Mouse (Mus musculus) kidney, embryonic 15.5 days (tissue): ENCODE data around the gene Selenot. TPM values are rescaled to one million over a fixed set of nuclear protein-coding genes. Genes with fewer than 3 reads are reported as not detected.
"Not testable (repeated sequence)": the region's sequence is repeated elsewhere in the genome, so short reads cannot be mapped to it uniquely, and the experiment has no call there.

ENCODE experiments used
- ATAC-seq: fragments of 200-750 bp; cut with Nextera tagmentation; replicated peaks from 2 replicates; pipeline ENCODE4 v1.8.0; 2017; ENCODE audit warnings: moderate TSS enrichment; ENCODE audit not compliant: low FRiP score
- H3K27ac ChIP-seq: fragments of 300-500 bp; sonication (generic); 2 replicates; pipeline ENCODE4 v1.5.1; 2015; ENCODE audit warnings: mild to moderate bottlenecking, inconsistent platforms
- H3K27me3 ChIP-seq: fragments of 300-500 bp; sonication (generic); 2 replicates; pipeline ENCODE4 v1.6.1; 2015; ENCODE audit warnings: inconsistent platforms
- H3K36me3 ChIP-seq: fragments of 300-500 bp; sonication (generic); 2 replicates; pipeline ENCODE4 v1.6.1; 2015; ENCODE audit warnings: inconsistent platforms
- H3K4me1 ChIP-seq: fragments of 300-500 bp; sonication (generic); 2 replicates; pipeline ENCODE4 v1.6.1; 2015; ENCODE audit warnings: inconsistent platforms
- H3K4me2 ChIP-seq: fragments of 300-500 bp; sonication (generic); 2 replicates; pipeline ENCODE4 v1.6.1; 2015; ENCODE audit warnings: moderate library complexity, mild to moderate bottlenecking, inconsistent platforms
- H3K4me3 ChIP-seq: fragments of 300-500 bp; sonication (generic); replicated peaks from 2 replicates; pipeline ENCODE4 v1.5.1; 2015; ENCODE audit warnings: mild to moderate bottlenecking, inconsistent platforms
- H3K9ac ChIP-seq: fragments of 300-500 bp; sonication (generic); 2 replicates; pipeline ENCODE4 v1.6.1; 2015; ENCODE audit warnings: mild to moderate bottlenecking, inconsistent platforms
- H3K9me3 ChIP-seq: fragments of 300-500 bp; sonication (generic); replicated peaks from 2 replicates; pipeline ENCODE4 v1.6.1; 2016; ENCODE audit warnings: inconsistent platforms
- WGBS: fragments of 180-500 bp; shearing (Covaris S2); methylation state at CpG from one replicate; pipeline ENCODE4 v1.1.7; 2015; ENCODE audit warnings: mixed read lengths; 5-methylcytosine and 5-hydroxymethylcytosine counted together
- polyA plus RNA-seq: library from polyadenylated mRNA; unstranded; fragments of >200 nt; fragmentation: Nextera tagmentation; extraction: Ambion mirVana; gene quantifications from 2 replicates; pipeline ENCODE4 v1.2.1, GENCODE M21; 2015

Gene Selenot
- polyA plus RNA-seq, 1 experiment from 2014 or later: 23.9 TPM

DNA sequence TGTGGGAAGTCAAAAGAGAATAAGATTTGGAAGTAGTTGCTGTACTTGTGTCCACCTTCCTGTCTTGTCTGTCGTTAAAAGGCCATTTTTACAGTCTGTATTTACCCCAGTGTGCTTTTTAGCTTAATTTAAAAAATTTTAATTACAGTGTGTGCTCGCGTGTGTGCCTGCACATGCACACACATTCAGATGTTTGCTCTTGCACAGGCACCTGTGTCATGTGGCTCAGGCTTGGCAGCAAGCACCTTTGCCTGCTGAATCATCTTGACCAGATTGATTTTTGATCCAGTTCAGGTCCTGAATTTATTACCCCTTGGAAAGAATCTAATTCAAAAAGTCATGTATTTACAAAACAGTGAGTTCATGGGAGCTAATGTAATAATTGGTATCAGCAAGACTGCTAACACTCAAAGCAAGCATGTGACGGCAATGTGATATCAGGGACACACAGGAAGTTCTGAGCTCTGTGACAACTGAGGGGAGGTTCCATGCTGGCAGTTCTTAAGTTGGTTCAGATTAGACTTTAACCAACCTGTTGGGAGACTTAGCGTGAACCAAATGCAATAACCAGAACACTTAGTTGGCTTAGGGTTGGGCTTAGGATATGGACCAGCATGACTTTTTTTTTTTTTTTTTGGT is 6.5 kb downstream of the Selenot start:
- Histone ChIP-seq H3K27ac (no peak overlapping the region), H3K4me1 (0 out of 2 replicates have a peak, but pooled peaks cover 18% of the 10 kb centered on the region), H3K9me3 (no peaks in the 10 kb centered on the region), H3K4me2 (no peak overlapping the region), H3K36me3 (peaks cover 41% of the 10 kb centered on the region), H3K27me3 (no peaks in the 10 kb centered on the region), H3K4me3 (no peak overlapping the region), H3K9ac (no peak overlapping the region)
- 85% methylated on average over 5 of the region's 5 CpGs for WGBS
- ATAC-seq: no peak

DNA sequence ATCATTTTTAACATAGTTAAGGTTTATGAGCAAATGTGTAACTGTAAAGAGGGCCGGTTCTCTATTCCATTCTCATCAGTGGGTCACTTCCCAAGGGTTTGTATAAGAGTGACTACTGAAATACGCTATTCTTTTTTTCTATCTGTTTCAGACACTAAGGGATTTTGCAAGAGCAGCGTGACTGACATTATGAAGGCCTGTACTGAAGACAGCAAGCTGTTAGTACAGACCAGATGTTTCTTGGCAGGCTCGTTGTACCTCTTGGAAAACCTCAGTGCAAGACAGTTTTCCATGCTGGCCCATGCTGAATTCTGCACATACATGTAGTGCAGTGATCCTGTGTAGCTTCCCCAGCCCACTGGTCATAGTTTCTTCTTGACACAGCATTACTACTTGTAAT is 14.1 kb downstream of the Selenot start:
- not testable (repeated sequence) for H3K4me1 ChIP-seq, H3K4me3 ChIP-seq, H3K4me2 ChIP-seq, H3K9me3 ChIP-seq, H3K27me3 ChIP-seq, ATAC-seq, H3K9ac ChIP-seq, H3K27ac ChIP-seq
- H3K36me3 ChIP-seq: peaks cover 68% of the 10 kb centered on the region
- 94% methylated on average over 4 of the region's 4 CpGs for WGBS

DNA sequence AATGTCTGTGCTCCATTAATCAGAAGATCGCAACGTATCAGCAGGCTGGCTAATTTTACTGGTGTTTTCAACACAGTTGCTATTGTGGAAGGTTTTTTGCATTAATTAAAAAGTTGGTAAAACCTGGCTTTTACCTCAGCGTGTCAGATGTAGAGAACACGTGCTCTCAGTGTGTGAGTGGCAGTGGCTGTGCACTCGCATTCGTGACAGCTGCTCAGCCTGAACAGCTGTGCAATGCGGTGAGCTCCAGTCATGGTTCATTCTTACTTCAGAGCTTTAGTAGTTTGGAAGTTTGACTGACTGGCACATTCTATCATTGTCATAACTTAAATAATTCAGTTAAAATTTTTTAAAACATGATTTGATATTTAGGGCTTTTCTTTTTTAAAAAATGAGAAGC is 16.2 kb downstream of the Selenot start:
- not testable (repeated sequence) for H3K9ac ChIP-seq, H3K9me3 ChIP-seq, H3K4me1 ChIP-seq, H3K27ac ChIP-seq, H3K4me2 ChIP-seq, H3K4me3 ChIP-seq, H3K27me3 ChIP-seq, ATAC-seq
- WGBS: 93% methylated on average over 7 of the region's 7 CpGs
- H3K36me3 ChIP-seq: peaks cover 50% of the 10 kb centered on the region

DNA sequence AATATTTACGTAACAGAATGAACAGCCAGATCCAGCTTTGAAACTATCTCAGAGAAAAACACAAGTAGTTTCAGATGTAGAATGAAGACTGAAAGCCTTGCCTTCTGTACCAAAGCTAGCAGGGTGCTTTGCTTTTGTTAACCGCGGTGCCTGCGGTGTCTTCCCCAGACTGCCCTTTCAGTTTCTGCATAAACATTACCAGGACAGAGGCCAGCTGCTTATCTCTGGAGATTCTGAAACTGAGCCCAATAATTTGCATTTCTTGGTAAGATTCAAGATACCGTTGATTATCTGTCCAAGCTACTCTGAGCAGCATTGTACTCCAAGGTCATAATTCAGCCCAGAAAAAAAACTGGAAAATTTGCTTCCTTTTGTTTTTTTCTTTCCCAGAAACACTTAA is 17.2 kb downstream of the Selenot start:
- H3K4me2 ChIP-seq: no peak overlapping the region
- H3K4me3 ChIP-seq: no peak overlapping the region
- H3K9ac ChIP-seq: no peak overlapping the region
- H3K4me1 ChIP-seq: no peaks in the 10 kb centered on the region
- ATAC-seq: no peak
- H3K27me3 ChIP-seq: no peaks in the 10 kb centered on the region
- H3K9me3 ChIP-seq: no peaks in the 10 kb centered on the region
- 75% methylated on average over 5 of the region's 5 CpGs for WGBS
- H3K36me3 ChIP-seq: peaks cover 45% of the 10 kb centered on the region
- no peak overlapping the region for H3K27ac ChIP-seq

DNA sequence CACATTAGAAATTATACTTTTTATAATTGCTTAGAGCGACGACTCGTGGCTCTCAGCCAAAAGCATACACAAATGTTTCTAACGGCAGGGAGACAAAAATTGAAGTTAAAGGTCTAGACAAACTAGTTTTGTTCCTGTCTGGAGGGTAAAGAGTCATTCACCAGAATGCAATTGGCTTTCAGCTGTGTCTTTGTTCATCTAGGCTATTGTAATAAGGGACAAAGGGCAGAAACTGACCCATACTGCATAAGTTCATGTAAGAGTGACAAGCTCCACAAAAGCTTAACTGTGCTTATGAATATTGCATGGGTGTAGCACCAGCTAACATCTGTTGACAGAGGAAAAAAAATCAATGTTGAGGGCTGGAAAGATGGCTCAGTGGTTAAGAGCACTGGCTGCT is 32.1 kb downstream of the Selenot start:
- Histone ChIP-seq H3K9ac (no peak overlapping the region), H3K4me3 (no peak overlapping the region), H3K27me3 (no peaks in the 10 kb centered on the region), H3K9me3 (no peaks in the 10 kb centered on the region), H3K36me3 (no peaks in the 10 kb centered on the region), H3K4me2 (no peak overlapping the region), H3K27ac (no peak overlapping the region), H3K4me1 (no peaks in the 10 kb centered on the region)
- ATAC-seq: no peak
- WGBS: 89% methylated on average over 4 of the region's 4 CpGs

DNA sequence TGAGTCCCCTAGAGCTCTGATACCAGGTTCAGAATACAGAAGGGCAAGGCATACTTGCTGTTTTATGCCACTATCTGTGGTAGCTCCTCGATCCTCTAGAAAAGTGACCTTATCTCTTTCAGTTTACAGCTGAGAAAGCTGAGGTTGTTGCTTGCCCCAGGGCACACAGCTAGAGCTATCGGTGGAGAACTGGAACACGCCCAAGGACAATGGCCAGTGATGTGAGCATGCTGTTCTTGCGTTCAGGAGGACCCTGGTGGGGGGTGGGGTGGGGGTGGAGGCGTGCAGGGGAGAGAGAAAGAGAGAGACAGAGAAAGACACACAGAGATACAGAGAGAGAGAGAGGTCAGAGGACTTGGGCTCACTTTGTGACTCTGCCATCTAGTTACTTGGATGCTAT is 33.5 kb downstream of the Selenot start:
- no peaks in the 10 kb centered on the region for H3K9me3 ChIP-seq
- H3K27me3 ChIP-seq: no peaks in the 10 kb centered on the region
- ATAC-seq: no peak
- no peaks in the 10 kb centered on the region for H3K4me1 ChIP-seq
- no peak overlapping the region for H3K4me2 ChIP-seq
- no peaks in the 10 kb centered on the region for H3K36me3 ChIP-seq
- no peak overlapping the region for H3K4me3 ChIP-seq
- H3K27ac ChIP-seq: no peak overlapping the region
- WGBS: 78% methylated on average over 5 of the region's 5 CpGs
- H3K9ac ChIP-seq: no peak overlapping the region

DNA sequence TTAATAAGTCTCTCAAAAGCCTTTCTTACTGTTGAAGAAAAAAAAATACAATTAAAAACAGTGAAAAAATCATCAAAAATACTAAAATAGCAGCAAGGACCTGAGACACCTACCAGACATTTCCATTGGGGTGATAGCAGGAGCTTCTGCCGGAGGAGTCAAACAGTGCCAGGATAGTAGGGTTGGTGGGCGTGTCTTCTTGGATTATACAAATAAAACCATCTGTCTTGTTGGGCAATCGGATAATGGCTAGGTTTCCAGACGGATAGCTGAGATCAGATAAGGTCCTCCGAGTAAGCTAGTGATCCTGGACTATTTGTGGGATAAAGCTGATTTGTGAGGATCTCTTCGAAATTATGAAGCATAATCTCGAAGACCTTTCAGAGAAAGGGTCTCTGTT is 44.6 kb downstream of the Selenot start:
- Histone ChIP-seq H3K4me1 (no peaks in the 10 kb centered on the region), H3K9ac (no peak overlapping the region), H3K9me3 (no peaks in the 10 kb centered on the region), H3K27ac (no peak overlapping the region), H3K27me3 (no peaks in the 10 kb centered on the region), H3K36me3 (no peaks in the 10 kb centered on the region), H3K4me3 (no peak overlapping the region), H3K4me2 (no peak overlapping the region)
- ATAC-seq: no peak
- WGBS: 74% methylated on average over 7 of the region's 7 CpGs

DNA sequence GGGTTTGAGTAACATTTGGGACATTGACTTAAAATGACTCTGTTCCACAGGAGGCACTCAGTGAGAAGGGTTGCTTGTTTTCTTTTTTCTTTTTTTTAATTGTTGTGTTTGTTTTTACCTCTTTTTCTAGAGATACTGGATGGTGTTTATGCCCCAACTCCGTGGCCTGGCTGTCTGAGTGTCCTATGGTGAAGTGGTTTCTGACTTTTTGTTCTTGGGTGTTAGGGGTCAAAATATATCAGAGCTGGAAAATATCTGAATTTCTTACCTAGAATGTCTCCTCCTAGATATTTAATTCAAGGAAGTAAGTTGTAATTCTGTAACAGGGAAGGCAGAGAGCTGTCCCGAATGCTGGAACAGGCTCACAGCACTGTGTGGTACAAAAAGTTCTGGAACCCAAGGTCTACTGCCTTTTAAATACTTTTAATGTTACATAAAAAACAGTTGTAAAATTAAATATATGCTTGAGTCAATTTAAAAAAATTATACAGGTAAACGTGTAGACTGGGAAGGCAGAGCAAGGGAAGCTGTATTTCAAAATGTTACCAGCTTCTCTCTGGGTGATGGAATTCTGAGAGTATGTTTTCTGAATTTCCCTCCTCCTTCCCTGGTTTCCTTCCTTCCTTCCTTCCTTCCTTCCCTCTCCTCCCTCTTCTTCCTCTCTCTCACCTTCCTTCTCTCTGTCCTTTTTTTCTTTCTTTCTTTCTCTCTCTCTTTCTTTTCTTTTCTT is 46.4 kb downstream of the Selenot start:
- Histone ChIP-seq H3K27me3 (no peaks in the 10 kb centered on the region), H3K9me3 (no peaks in the 10 kb centered on the region), H3K4me2 (no peak overlapping the region), H3K4me3 (no peak overlapping the region), H3K4me1 (no peaks in the 10 kb centered on the region), H3K9ac (no peak overlapping the region), H3K36me3 (no peaks in the 10 kb centered on the region), H3K27ac (no peak overlapping the region)
- 75% methylated on average over 3 of the region's 3 CpGs for WGBS
- no peak for ATAC-seq

DNA sequence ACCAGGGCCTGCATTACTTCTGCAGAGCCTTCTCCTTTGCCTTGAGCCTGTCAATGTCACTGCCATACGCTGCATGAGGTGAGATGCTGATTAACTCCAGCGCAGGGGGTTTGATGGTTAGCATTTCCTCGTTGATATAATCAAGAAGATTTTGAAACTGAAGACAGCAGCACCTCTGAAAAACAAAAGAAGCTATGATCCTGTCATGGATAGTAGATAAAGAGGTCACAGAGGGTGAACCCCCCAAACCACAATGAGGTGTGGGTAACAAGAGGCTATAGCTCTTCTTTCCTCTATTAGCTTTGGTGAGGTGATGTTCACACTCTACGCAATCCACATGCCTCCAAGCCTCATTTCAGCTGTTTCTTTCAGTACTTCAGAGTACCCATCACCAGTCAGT is 48.5 kb downstream of the Selenot start:
- 90% methylated on average over 4 of the region's 4 CpGs for WGBS
- Histone ChIP-seq H3K27ac (no peak overlapping the region), H3K4me1 (no peaks in the 10 kb centered on the region), H3K27me3 (no peaks in the 10 kb centered on the region), H3K9me3 (no peaks in the 10 kb centered on the region), H3K4me3 (no peak overlapping the region), H3K9ac (no peak overlapping the region), H3K36me3 (no peaks in the 10 kb centered on the region), H3K4me2 (no peak overlapping the region)
- no peak for ATAC-seq

DNA sequence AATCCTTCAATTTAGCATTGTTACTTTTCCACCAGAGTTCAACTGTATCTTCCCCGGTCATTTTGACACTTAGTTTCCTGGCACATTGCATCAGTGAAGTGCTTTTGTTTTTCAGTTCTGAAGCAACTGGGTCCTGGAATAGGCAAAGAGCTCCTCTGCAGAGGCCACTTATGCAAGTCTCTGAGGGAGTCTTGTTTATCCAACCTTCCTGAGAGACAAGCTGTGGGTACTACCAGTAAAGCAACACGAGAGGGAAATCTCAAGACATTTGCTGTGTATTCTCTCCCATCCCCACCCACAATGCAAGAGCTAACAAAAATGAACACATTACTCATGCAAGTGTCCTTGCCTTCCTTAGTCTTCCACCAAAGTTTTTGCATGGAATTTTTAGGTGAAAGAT is 55.3 kb downstream of the Selenot start:
- Histone ChIP-seq H3K36me3 (no peaks in the 10 kb centered on the region), H3K27ac (no peak overlapping the region), H3K4me3 (no peak overlapping the region), H3K27me3 (no peaks in the 10 kb centered on the region), H3K9ac (no peak overlapping the region), H3K4me1 (peaks cover 4% of the 10 kb centered on the region; the same call in 1 of the 2 replicates), H3K4me2 (no peak overlapping the region), H3K9me3 (no peaks in the 10 kb centered on the region)
- 75% methylated on average over 2 of the region's 2 CpGs for WGBS
- no peak for ATAC-seq

DNA sequence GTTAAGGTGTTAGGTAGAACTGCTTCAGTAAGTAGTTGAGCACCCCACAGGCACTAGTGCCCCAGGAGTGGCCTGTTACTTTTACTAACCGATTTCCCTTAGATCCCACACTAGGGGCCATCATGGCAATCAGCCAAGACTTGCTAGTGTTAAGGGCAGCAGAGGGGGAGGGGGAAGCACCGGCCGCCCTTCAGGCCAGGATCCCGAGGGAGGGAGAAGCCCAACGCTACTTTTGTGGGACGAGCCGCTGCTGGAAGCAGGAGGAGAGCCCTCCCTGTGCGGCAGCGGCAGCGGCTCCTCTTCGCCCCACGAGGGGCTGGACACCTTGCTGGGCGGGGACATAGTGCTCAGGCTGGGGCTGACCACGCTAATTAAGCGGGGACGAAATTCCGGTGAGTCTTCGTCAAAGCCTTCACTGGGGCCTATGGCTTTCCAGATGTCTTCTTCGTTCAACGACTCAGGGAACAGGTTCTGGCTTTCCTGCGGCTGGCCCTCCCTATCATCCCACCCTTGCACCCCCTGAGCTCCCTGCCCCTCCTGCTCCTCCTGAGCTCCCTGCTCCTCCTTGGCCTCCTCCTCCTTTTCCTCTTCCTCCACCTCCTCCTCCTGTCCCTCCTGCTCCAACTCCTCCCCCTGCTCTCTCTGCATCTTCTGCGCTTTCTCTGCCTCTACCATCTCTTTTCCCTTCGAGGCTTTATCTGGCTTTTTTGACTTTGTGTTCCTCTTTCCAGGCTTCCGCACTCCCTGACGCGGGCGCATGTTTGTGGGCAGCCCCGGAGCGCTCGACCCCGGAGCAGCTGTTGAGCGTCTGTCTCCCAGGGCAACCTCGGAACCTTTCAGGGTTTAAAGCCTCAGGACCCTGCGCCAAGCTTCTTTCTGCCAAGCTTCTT is 60.2 kb downstream of the Selenot start, which contains the start of gene Erich6:
Gene Erich6, minus strand, starts transcription at position 802 of the 890 bp plus-strand sequence.
- under 1% methylated on average over 34 of the region's 34 CpGs for WGBS
- Histone ChIP-seq H3K4me1 (peaks cover 7% of the 10 kb centered on the region; the same call in 1 of the 2 replicates), H3K27me3 (no peaks in the 10 kb centered on the region), H3K4me2 (peak within 1 kb of the TSS; percentile 96), H3K9me3 (no peaks in the 10 kb centered on the region), H3K27ac (peak within 1 kb of the TSS; percentile 54), H3K9ac (peak within 1 kb of the TSS; percentile 55), H3K4me3 (peak within 1 kb of the TSS; percentile 56), H3K36me3 (no peaks in the 10 kb centered on the region)
- peak; percentile 94 for ATAC-seq
